Mouse (Mus musculus) lung, postnatal 0 days (tissue): ENCODE measurements around the gene Gar1. TPM values are rescaled to one million over a fixed set of nuclear protein-coding genes. Genes with fewer than 3 reads are reported as not detected.

Experiments
- ATAC-seq: fragments of 200-750 bp; cut with Nextera tagmentation; 2 replicates; pipeline ENCODE4 v1.8.0; 2017; ENCODE audit warnings: moderate library complexity
- DNase-seq: peaks from one replicate; pipeline ENCODE4 v3.0.0-alpha.2; 2016; ENCODE audit warnings: low spot score
- H3K27ac ChIP-seq: fragments of 300-500 bp; sonication (generic); 2 replicates; pipeline ENCODE4 v1.5.1; 2014; ENCODE audit warnings: antibody characterized with exemption, mild to moderate bottlenecking, low read length, mixed read lengths
- H3K27me3 ChIP-seq: fragments of 300-500 bp; sonication (generic); replicated peaks from 2 replicates; pipeline ENCODE4 v1.6.1; 2014; ENCODE audit warnings: low read length, mixed read lengths; ENCODE audit not compliant: insufficient read depth
- H3K36me3 ChIP-seq: fragments of 300-500 bp; sonication (generic); 2 replicates; pipeline ENCODE4 v1.6.1; 2014; ENCODE audit warnings: low read length, mixed read lengths; ENCODE audit not compliant: insufficient read depth
- H3K4me1 ChIP-seq: fragments of 300-500 bp; sonication (generic); 2 replicates; pipeline ENCODE4 v1.6.1; 2014; ENCODE audit warnings: antibody characterized with exemption, low read depth, low read length, mixed read lengths; ENCODE audit not compliant: insufficient read depth
- H3K4me2 ChIP-seq: fragments of 300-500 bp; sonication (generic); replicated peaks from 2 replicates; pipeline ENCODE4 v1.6.1; 2014; ENCODE audit warnings: low read depth, mild to moderate bottlenecking, low read length, moderate library complexity, mixed read lengths
- H3K4me3 ChIP-seq: fragments of 300-500 bp; sonication (generic); 2 replicates; pipeline ENCODE4 v1.5.1; 2014; ENCODE audit warnings: low read depth, low read length
- H3K9ac ChIP-seq: fragments of 300-500 bp; sonication (generic); replicated peaks from 2 replicates; pipeline ENCODE4 v1.6.1; 2014; ENCODE audit warnings: low read depth, mild to moderate bottlenecking
- H3K9me3 ChIP-seq: fragments of 300-500 bp; sonication (generic); 2 replicates; pipeline ENCODE4 v1.6.1; 2016; ENCODE audit warnings: low read length, mixed read lengths
- CTCF ChIP-seq: IDR thresholded peaks from 2 replicates; pipeline ENCODE4 v1.5.1; 2016; ENCODE audit warnings: antibody characterized with exemption, mild to moderate bottlenecking
- EP300 ChIP-seq: IDR thresholded peaks from 2 replicates; pipeline ENCODE4 v1.6.1; 2016; ENCODE audit warnings: antibody characterized with exemption, mild to moderate bottlenecking, control low read depth
- WGBS: fragments of 180-500 bp; shearing (Covaris S2); extraction: QIAGEN DNeasy Blood & Tissue Kit; methylation state at CpG from one replicate; pipeline ENCODE4 v1.1.7; 2014; 5-methylcytosine and 5-hydroxymethylcytosine counted together
- polyA plus RNA-seq: library from polyadenylated mRNA; unstranded; fragments of >200 nt; fragmentation: Nextera tagmentation; extraction: Ambion mirVana; gene quantifications from 2 replicates; pipeline ENCODE4 v1.2.1, GENCODE M21; 2015

Gene Gar1
- polyA plus RNA-seq, 1 experiment from 2014 or later: 21.0 TPM

- no peak overlapping the region for H3K4me2 ChIP-seq
- WGBS: 73% methylated on average over 11 of the region's 11 CpGs
- no peaks in the 10 kb centered on the region for H3K4me1 ChIP-seq
- H3K27me3 ChIP-seq: no peaks in the 10 kb centered on the region
- no peak overlapping the region for H3K4me3 ChIP-seq
- ATAC-seq: no peak
- no peaks in the 10 kb centered on the region for H3K36me3 ChIP-seq
- no peak overlapping the region for H3K27ac ChIP-seq
- DNase-seq: no peak
- no peak overlapping the region for H3K9ac ChIP-seq
- no peak for TF ChIP-seq CTCF
- no peak for TF ChIP-seq EP300
- no peaks in the 10 kb centered on the region for H3K9me3 ChIP-seq
Measured at GRCm38 (mm10) chr3:129798551-129798950, 32.6 kb downstream of the Gar1 start.

GRCm38 (mm10) chr3:129797341-129797740 lies 33.9 kb downstream of the Gar1 start:
- no peak overlapping the region for H3K9ac ChIP-seq
- no peak overlapping the region for H3K27ac ChIP-seq
- no peak overlapping the region for H3K4me2 ChIP-seq
- no peak overlapping the region for H3K4me3 ChIP-seq
- H3K36me3 ChIP-seq: no peaks in the 10 kb centered on the region
- TF ChIP-seq EP300 (no peak), CTCF (no peak)
- DNase-seq (no peak), ATAC-seq (no peak)
- no peaks in the 10 kb centered on the region for H3K9me3 ChIP-seq
- H3K4me1 ChIP-seq: no peaks in the 10 kb centered on the region
- WGBS: 70% methylated on average over 5 of the region's 5 CpGs
- no peaks in the 10 kb centered on the region for H3K27me3 ChIP-seq

GRCm38 (mm10) chr3:129793801-129794200 lies 37.4 kb downstream of the Gar1 start:
- no peak overlapping the region for H3K27ac ChIP-seq
- ATAC-seq: no peak
- DNase-seq: no peak
- no peaks in the 10 kb centered on the region for H3K27me3 ChIP-seq
- no peaks in the 10 kb centered on the region for H3K9me3 ChIP-seq
- no peaks in the 10 kb centered on the region for H3K4me1 ChIP-seq
- no peak for TF ChIP-seq EP300
- H3K4me3 ChIP-seq: no peak overlapping the region
- H3K9ac ChIP-seq: no peak overlapping the region
- H3K36me3 ChIP-seq: no peaks in the 10 kb centered on the region
- H3K4me2 ChIP-seq: no peak overlapping the region
- 87% methylated on average over 5 of the region's 5 CpGs for WGBS

- DNase-seq: no peak
- Histone ChIP-seq H3K9ac (no peak overlapping the region), H3K36me3 (no peaks in the 10 kb centered on the region), H3K4me1 (no peaks in the 10 kb centered on the region), H3K4me3 (no peak overlapping the region), H3K9me3 (no peaks in the 10 kb centered on the region), H3K27me3 (no peaks in the 10 kb centered on the region), H3K4me2 (no peak overlapping the region), H3K27ac (no peak overlapping the region)
- 78% methylated on average over 3 of the region's 3 CpGs for WGBS
- TF ChIP-seq CTCF: 0 out of 2 replicates have a peak, but pooled peaks have one; percentile 4
- TF ChIP-seq EP300: no peak
- no peak for ATAC-seq
Measured at GRCm38 (mm10) chr3:129782746-129783145, 48.5 kb downstream of the Gar1 start.

- Histone ChIP-seq H3K4me2 (no peak overlapping the region), H3K9me3 (no peaks in the 10 kb centered on the region), H3K4me3 (no peak overlapping the region), H3K36me3 (no peaks in the 10 kb centered on the region), H3K27ac (no peak overlapping the region), H3K4me1 (no peaks in the 10 kb centered on the region), H3K9ac (no peak overlapping the region), H3K27me3 (no peaks in the 10 kb centered on the region)
- ATAC-seq (no peak), DNase-seq (no peak)
- 53% methylated on average over 10 of the region's 10 CpGs for whole genome bisulfite sequencing
- TF ChIP-seq CTCF: no peak
- TF ChIP-seq EP300: no peak
Measured at GRCm38 (mm10) chr3:129781435-129781834, 49.8 kb downstream of the Gar1 start.

Other genes with a start within 250 kb of the Gar1 start
- 0.54 and 0.67 TPM in 2 replicates for gene Egf, start 76.1 kb downstream of the Gar1 start, polyA plus RNA-seq
- not detected in 2 replicates for gene Lrit3, start 27.4 kb downstream of the Gar1 start, polyA plus RNA-seq
- gene Rrh, start 8.8 kb downstream of the Gar1 start, polyA plus RNA-seq: not detected in 2 replicates
- gene Cfi, start 4.5 kb upstream of the Gar1 start, polyA plus RNA-seq: 1.3 and 1.5 TPM in 2 replicates
- gene Pla2g12a, start 47.2 kb upstream of the Gar1 start, polyA plus RNA-seq: 34.0 and 43.7 TPM in 2 replicates
- 76.5 and 83.4 TPM in 2 replicates for gene Casp6, start 70.0 kb upstream of the Gar1 start, polyA plus RNA-seq
- gene Mcub, start 138.8 kb upstream of the Gar1 start, polyA plus RNA-seq: 11.2 and 11.8 TPM in 2 replicates
- 21.5 and 21.8 TPM in 2 replicates for gene Sec24b, start 230.2 kb upstream of the Gar1 start, polyA plus RNA-seq